Mouse (Mus musculus) effector memory CD4-positive, alpha-beta T cell, adult 5 months (primary cell): Measurements from ENCODE around the gene Olfr640. TPM values are rescaled to one million over a fixed set of nuclear protein-coding genes. Genes with fewer than 3 reads are reported as not detected.

ENCODE experiments used
- polyA plus RNA-seq: library from polyadenylated mRNA; unstranded; fragments of 100-300 nt; shearing (Covaris generic); gene quantifications from one replicate; pipeline ENCODE4 v1.2.1, GENCODE M21; 2017

The Olfr640 gene
- polyA plus RNA-seq, result not detected

GRCm38 (mm10) chr7:104025473-104025872 is at the start of gene Olfr640:
Olfr640 (minus strand) TSS chr7:104025573.

DNA sequence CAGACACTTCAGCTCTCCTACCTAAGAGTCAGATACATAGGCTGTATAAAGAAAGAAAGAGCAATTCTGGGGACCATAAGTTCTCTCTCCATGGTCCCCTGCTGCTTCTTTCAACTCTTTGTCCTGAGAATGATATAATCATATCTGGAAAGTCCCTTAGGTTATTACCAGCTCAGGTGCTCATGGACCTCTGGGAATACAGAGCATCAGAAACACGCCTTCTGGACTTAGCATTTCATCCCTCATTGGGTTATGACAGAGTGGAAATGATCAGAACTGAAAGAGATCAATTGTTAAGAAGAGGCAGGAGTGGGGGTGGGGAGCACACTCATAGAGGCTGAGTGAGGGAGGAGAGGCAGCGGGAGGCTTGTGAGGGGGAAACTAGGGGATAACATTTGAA is 46.4 kb upstream of the Olfr640 start, which contains the start of gene Olfr644:
Gene Olfr644 (minus strand): TSS at position 101 of the 400 bp plus-strand sequence.

GRCm38 (mm10) chr7:104061345-104061744 is 36.0 kb upstream of the Olfr640 start, which contains the start of gene 4930516K23Rik:
4930516K23Rik (minus strand) TSS chr7:104061445.

DNA sequence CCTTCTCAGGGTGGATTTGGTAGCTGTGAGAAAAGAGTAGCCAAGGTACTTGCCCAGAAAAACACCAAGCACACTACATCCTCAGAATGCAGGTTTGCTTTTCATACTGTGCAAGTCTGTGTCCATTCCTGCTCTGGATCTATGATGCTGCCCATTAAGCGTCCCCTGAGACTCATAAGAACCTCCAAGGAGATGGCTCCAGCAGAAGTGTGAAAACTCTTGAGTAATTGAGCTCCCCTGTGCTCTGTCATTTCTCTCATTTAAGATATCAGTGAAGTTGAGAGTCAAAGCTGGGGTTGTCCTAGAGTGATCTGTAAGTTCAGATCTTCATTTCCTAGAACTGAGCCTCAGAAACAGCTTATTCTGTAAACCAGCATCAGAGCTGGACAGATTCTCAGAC is 27.2 kb upstream of the Olfr640 start, which contains the start of gene Olfr642:
Gene Olfr642 (minus strand): TSS at position 101 of the 400 bp plus-strand sequence.

DNA sequence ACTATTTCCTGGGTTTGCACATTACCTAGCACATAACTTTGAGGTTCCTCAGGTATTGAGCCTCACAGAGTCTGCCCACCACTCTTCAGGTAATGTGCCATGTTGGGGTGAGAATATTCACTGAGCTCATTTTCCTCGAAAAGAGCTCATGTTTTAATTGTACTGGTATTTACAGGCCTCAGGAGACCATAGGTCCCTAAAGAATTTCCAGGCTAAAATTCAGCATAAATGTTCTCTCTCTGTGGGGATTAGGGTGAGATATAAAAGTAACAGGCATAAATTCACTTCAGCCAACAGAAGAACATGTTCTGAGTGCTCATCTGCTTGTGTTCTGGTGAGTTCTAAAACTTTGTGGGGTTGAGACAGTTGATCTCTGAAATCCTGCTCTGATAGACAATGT is 9.8 kb upstream of the Olfr640 start, which contains the start of gene Olfr641:
Gene Olfr641 (plus strand): TSS at position 301 of the 400 bp plus-strand sequence.

GRCm38 (mm10) chr7:104017203-104017602 is 8.2 kb downstream of the Olfr640 start, which contains the start of gene Olfr639:
Olfr639 (minus strand) TSS chr7:104017303.

DNA sequence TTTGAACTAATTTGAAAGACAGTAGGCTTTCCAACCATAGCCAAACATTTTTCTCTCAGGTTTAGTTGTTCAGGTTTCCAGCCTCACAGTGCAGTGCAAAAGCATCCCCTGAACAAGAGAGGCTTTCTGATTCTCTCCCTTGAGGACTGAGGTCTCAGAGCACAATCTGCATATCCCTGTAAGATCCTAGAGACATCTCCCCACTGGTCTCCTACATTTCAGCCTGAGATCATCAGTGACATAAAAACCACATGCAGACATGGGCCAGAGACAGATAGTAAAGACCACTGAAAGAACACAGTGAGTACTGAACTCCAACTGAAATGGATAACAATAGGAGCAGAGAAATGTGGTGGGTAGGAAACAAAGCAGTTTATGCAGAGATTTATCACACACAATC is 26.9 kb downstream of the Olfr640 start, which contains the start of gene Olfr638:
Gene Olfr638 (plus strand): TSS at position 301 of the 400 bp plus-strand sequence.

DNA sequence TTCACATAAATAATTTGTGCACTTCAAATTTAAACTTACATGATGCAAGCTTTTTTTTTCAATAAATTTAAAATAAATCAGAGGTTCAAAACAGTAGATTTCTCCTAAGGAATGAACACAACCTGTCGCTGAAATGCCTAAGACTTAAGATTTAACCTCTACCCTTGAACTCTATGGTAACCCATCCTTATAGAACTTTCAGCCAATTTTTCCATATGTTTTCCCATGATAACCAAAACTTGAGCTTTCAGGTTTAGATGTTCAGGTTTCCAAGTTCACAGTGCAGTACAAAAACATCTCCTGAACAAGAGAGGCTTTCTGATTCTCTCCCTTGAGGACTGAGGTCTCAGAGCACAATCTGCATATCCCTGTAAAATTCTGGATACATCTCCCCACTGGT is 54.5 kb downstream of the Olfr640 start, which contains the start of gene Olfr635:
Gene Olfr635 (plus strand): TSS at position 301 of the 400 bp plus-strand sequence.

Other genes starting within 250 kb of the Olfr640 start
- 0.14 TPM for gene Olfr68, start 245.9 kb downstream of the Olfr640 start, polyA plus RNA-seq
- not detected for gene Olfr67, start 233.8 kb downstream of the Olfr640 start, polyA plus RNA-seq
- gene Hbb-bt, start 211.6 kb downstream of the Olfr640 start, polyA plus RNA-seq, result not detected
- 1.6 TPM for gene Hbb-bs, start 197.5 kb downstream of the Olfr640 start, polyA plus RNA-seq
- gene Hbb-bh2, start 185.1 kb downstream of the Olfr640 start, polyA plus RNA-seq, result not detected
- gene Hbb-bh1, start 182.4 kb downstream of the Olfr640 start, polyA plus RNA-seq, result not detected
- gene Hbb-y, start 172.4 kb downstream of the Olfr640 start, polyA plus RNA-seq, result not detected
- gene Olfr66, start 139.3 kb downstream of the Olfr640 start, polyA plus RNA-seq, result not detected
- not detected for gene Olfr64, start 131.1 kb downstream of the Olfr640 start, polyA plus RNA-seq
- not detected for gene Olfr65, start 122.1 kb downstream of the Olfr640 start, polyA plus RNA-seq
- not detected for gene Olfr631, start 96.7 kb downstream of the Olfr640 start, polyA plus RNA-seq
- not detected for gene Olfr632, start 91.2 kb downstream of the Olfr640 start, polyA plus RNA-seq
- gene Olfr633, start 81.1 kb downstream of the Olfr640 start, polyA plus RNA-seq, result not detected
- 0.06 TPM for gene Olfr635, start 54.4 kb downstream of the Olfr640 start, polyA plus RNA-seq
- gene Olfr638, start 26.8 kb downstream of the Olfr640 start, polyA plus RNA-seq, result not detected
- gene Olfr639, start 8.3 kb downstream of the Olfr640 start, polyA plus RNA-seq, result not detected
- not detected for gene Olfr641, start 9.9 kb upstream of the Olfr640 start, polyA plus RNA-seq
- not detected for gene Olfr642, start 27.1 kb upstream of the Olfr640 start, polyA plus RNA-seq
- 0.25 TPM for gene 4930516K23Rik, start 35.9 kb upstream of the Olfr640 start, polyA plus RNA-seq
- gene Olfr644, start 46.3 kb upstream of the Olfr640 start, polyA plus RNA-seq, result not detected
- gene Olfr645, start 59.9 kb upstream of the Olfr640 start, polyA plus RNA-seq, result not detected
- gene Olfr646, start 79.3 kb upstream of the Olfr640 start, polyA plus RNA-seq, result not detected
- not detected for gene Ubqln5, start 104.3 kb upstream of the Olfr640 start, polyA plus RNA-seq
- not detected for gene Olfr643, start 111.8 kb upstream of the Olfr640 start, polyA plus RNA-seq
- not detected for gene Ubqln3, start 117.7 kb upstream of the Olfr640 start, polyA plus RNA-seq
- gene Ubqlnl, start 125.0 kb upstream of the Olfr640 start, polyA plus RNA-seq, result not detected
- gene Olfm5, start 139.3 kb upstream of the Olfr640 start, polyA plus RNA-seq, result not detected
- 0.17 TPM for gene Olfr648, start 157.8 kb upstream of the Olfr640 start, polyA plus RNA-seq
- not detected for gene Olfr649, start 170.4 kb upstream of the Olfr640 start, polyA plus RNA-seq
- 2.8 TPM for gene Trim6, start 193.2 kb upstream of the Olfr640 start, polyA plus RNA-seq
- gene Trim34a, start 218.9 kb upstream of the Olfr640 start, polyA plus RNA-seq, result 27.7 TPM